Mouse (Mus musculus) bone marrow macrophage, adult 2 months (primary cell): ENCODE data around the gene Pcbp4. TPM values are rescaled to one million over a fixed set of nuclear protein-coding genes. Genes with fewer than 3 reads are reported as not detected.
A peak's percentile ranks its signal among the peaks of the same experiment; 100 is the strongest.

ENCODE experiments used
- H3K27ac ChIP-seq: 2 replicates; pipeline ENCODE4 v1.5.1; 2012; ENCODE audit warnings: low read depth, low read length; ENCODE audit not compliant: insufficient read depth
- H3K4me1 ChIP-seq: 2 replicates; pipeline ENCODE4 v1.6.1; 2012; ENCODE audit warnings: low read length; ENCODE audit not compliant: control insufficient read depth, insufficient read depth
- H3K4me3 ChIP-seq: 2 replicates; pipeline ENCODE4 v1.5.1; 2012; ENCODE audit warnings: mild to moderate bottlenecking, low read length, moderate library complexity; ENCODE audit not compliant: insufficient read depth
- CTCF ChIP-seq: IDR thresholded peaks from 2 replicates; pipeline ENCODE4 v1.5.1; 2012; ENCODE audit warnings: low read depth, mild to moderate bottlenecking, low read length, moderate library complexity
- POLR2A ChIP-seq: IDR thresholded peaks from 2 replicates; pipeline ENCODE4 v1.6.1; 2012; ENCODE audit warnings: mild to moderate bottlenecking, low read depth, low read length, borderline replicate concordance
- polyA plus RNA-seq: library from polyadenylated mRNA; stranded (reverse); fragments of >200 nt; gene quantifications from 2 replicates; pipeline ENCODE4 v1.2.4, GENCODE M21; 2012; ENCODE audit not compliant: missing spikeins, insufficient read depth, insufficient read length

Pcbp4 gene
- polyA plus RNA-seq, result 17.8 and 19.5 TPM in 2 replicates

DNA sequence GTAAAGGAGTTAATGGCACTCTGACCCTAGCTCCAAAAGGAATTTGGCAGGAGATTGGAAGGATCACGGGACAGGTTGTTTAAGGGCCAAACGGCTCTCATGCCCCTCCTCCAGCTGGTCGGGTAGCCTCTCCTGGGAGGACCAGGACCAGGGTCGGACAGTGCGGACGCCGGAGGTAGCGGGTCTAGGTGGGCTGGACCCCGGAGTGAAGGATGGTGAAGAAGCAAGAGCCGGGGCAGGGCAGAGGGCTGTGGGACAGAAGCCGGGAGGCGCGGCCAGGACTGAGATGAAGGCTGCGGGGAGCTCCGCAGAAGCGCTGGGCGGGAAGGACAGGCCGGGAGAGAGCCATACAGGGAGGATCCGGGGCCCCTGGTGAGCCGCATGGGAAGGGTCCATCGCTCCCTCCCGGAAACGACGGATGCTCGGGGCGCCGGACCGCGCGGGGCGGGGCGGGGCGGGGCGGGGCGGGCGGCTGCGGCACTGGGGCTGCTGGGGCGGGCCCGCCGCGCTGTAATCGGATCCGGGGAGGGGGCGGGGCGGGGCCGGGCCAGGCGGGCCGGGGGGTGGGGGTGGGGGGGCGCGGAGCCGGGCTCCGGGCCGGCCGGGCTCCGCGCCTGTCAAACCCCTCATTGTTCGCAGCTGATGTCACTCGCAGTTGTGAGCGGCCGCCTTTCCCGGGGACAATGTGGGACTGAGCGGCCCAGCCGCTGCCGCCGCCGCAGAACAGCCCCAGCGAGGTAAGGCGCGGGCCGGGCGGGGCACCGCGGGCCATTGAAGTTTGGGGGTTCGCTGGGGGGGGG is at the start of gene Pcbp4:
Gene Pcbp4 (plus strand): TSS at position 21 of the 800 bp plus-strand sequence.
- peak within 1 kb of the TSS; percentile 63 for H3K4me3 ChIP-seq
- no peaks in the 10 kb centered on the region for H3K4me1 ChIP-seq
- TF ChIP-seq POLR2A, result no peak
- TF ChIP-seq CTCF, result no peak
- H3K27ac ChIP-seq, result no peak within 1 kb of the TSS

DNA sequence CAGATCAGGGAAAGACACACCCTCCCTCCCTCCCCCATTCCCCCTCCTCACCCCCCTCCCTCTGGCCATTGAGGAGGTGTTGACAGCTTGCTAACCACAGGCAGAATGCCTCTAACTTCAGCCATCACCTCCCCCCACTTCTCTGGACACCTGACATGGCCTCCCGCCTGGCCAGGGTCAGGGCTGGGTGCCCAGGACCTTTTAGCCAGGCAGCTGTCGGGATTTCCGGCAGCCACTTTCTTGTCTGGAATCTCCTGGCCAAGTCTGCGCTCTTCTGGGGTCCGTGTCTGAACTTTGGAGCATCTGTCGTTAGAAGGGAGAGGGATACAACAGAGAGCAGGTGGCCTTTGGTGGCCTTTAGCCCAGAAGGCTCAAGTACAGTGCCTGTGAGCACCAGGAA is 47.8 kb upstream of the Pcbp4 start:
- Histone ChIP-seq H3K27ac (no peak overlapping the region), H3K4me1 (no peaks in the 10 kb centered on the region), H3K4me3 (no peak overlapping the region)
- no peak for TF ChIP-seq CTCF
- TF ChIP-seq POLR2A, result no peak

DNA sequence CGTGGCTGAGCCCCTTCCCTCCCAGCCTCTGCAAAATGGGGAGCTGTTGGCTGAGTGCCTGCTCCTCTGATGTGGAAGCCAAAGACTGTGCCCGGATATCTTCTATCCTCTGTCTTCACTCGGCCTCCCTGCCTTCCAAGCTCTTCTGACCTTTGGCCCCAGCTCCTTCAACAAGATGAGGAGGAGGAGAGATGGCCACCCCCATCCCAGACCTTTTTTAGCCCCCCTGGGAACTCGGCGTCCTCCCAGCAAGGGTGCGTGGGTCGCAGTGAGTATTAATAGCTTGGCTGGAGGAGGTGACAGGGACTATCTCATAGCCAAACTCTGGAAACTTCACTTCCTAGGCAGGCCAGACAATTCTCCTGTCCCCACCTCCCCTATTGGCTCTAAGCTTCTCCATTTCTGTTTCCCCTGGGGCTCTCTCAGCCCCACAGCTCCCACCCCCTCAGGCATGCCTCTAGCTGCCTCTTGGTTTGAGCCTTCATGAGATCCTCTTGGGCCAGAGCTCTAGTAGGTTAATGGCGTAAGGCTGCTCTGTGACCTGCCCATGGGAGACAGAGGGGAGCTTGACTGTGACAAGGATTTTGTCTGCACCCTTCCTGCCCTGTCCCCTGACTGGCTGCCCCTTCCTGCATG is 46.5 kb upstream of the Pcbp4 start:
- H3K4me1 ChIP-seq, result peaks cover 7% of the 10 kb centered on the region
- no peak overlapping the region for H3K27ac ChIP-seq
- no peak overlapping the region for H3K4me3 ChIP-seq
- no peak for TF ChIP-seq CTCF
- no peak for TF ChIP-seq POLR2A

DNA sequence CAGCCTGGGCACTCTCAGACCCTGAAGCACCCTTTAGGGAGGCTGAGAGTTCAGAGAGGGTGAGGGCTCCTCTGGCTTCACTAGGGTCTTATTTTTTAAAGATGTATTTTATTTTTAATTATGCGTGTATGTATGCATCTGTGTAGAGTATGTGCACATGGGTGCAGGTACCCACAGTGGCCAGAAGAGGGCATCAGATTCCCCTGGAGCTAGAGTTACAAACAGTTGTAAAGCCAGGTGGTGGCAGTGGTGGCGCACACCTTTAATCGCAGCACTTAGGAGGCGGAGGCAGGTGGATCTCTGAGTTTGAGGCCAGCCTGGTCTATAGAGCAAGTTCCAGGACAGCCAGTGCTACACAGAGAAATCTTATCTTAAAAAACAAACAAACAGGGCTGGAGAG is 44.0 kb upstream of the Pcbp4 start:
- Histone ChIP-seq H3K4me3 (no peak overlapping the region), H3K27ac (no peak overlapping the region), H3K4me1 (peaks cover 9% of the 10 kb centered on the region)
- TF ChIP-seq POLR2A (no peak), CTCF (no peak)

DNA sequence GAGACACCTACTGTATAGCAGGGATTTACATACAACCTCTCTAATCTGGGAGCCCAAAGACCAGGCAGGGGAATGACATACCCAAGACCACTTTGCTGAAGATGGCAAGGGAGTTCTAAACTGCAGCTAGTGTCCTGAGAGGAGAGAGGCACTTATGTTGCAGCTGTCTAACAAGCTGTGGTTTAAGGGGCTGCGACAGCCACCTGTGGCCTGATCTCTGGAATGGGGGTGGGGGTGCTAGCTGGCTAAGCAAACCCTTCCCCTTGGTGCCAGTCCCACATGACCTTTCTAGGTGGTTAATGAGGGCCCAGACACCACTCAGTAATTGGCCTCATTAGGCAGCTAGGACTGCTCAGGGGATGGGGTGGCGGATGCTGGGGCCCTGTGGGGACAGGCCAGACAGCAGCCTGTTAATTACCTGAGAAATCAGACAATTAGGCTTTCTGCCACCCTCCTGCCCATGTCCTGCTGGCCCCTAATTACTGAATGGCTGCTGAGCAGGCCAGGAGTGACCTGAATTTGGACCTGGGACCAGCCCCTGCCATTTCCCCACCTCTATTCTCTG is 42.9 kb upstream of the Pcbp4 start:
- H3K4me3 ChIP-seq, result no peak overlapping the region
- H3K4me1 ChIP-seq, result peaks cover 9% of the 10 kb centered on the region
- no peak for TF ChIP-seq POLR2A
- TF ChIP-seq CTCF, result no peak
- no peak overlapping the region for H3K27ac ChIP-seq

DNA sequence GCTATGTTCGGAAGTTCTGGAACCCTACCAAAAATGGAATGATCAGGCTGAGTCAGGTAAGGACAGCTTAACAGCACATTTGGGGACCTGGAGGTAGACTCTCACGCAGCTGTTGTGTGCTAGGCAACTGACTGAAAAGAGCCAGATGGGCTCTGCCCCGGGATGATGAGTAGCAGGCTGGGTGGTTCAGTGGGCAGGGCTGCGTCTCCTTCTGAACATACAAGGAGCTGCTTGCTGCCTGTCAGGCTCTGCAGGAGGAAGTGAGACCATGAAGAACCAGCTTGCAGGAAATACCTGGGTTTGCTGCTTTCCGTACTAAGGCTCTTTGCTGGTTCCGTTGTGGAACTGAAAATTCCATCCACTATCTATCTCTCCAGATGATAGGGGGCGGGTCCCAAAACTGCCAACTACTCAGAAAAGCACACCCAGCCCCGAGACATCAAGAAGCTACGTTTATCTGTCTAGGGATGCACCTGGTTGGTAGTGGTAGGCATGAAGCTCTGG is 41.9 kb upstream of the Pcbp4 start:
- Histone ChIP-seq H3K4me1 (peaks cover 9% of the 10 kb centered on the region), H3K4me3 (no peak overlapping the region), H3K27ac (no peak overlapping the region)
- no peak for TF ChIP-seq CTCF
- TF ChIP-seq POLR2A, result no peak

DNA sequence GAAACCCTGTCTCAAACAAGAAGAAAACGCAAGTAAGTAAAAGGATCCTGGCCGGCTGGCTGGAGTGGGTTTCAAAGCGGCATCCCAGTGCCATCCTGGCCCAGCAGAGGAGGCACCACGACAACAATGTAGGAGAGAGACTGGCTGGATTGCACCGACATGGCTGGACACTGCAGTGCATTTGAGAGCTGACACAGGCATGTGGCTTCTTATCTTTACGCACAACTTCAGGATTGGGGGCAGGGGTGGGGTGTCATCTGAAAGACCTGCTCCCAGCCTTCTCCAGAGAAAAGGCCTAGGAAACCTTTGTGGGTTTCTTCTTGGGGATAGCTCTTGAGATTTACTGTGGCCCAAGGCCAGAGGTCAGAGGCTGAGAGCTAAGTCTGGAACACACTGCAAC is 41.4 kb upstream of the Pcbp4 start:
- TF ChIP-seq POLR2A, result no peak
- no peak for TF ChIP-seq CTCF
- Histone ChIP-seq H3K4me1 (peaks cover 9% of the 10 kb centered on the region), H3K27ac (no peak overlapping the region), H3K4me3 (no peak overlapping the region)

DNA sequence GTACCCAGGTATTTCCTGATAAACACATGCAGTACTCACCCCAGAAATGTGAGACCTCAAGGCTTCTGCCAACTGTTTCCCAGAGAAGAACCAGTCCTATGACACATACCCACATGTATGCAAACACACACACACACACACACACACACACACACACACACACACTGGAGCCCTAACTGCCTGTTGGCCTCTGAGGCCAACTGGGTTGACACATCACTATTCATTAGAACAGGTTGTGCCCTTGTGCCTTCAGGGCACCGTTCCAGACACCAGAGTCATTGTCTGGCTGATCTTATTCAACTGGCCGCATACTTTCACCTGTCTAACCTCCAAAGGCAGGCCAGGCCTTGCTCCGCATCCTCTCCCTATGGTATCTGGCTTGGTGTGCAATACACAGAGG is 40.9 kb upstream of the Pcbp4 start:
- no peak for TF ChIP-seq POLR2A
- no peak for TF ChIP-seq CTCF
- peaks cover 9% of the 10 kb centered on the region for H3K4me1 ChIP-seq
- no peak overlapping the region for H3K4me3 ChIP-seq
- H3K27ac ChIP-seq, result no peak overlapping the region

DNA sequence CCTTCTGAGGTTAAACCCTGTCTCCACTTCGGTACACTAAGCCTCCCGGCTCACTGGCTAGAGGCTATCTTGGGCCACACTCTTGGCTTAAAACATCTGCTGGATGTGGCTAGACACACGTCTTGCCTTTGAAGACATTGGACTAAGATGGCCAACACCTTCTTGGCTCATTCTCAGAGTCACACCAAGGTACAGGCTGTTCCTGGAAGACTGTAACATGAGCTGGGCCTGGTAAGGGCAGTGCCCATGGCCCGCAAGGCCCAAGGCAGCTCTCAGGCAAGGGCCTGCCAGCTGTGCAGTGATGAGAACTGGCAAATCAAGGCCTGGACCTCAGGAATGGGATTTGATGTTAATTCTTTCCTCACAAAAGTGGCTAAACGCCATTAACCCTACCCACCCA is 39.5 kb upstream of the Pcbp4 start:
- Histone ChIP-seq H3K27ac (no peak overlapping the region), H3K4me1 (peaks cover 14% of the 10 kb centered on the region), H3K4me3 (no peak overlapping the region)
- no peak for TF ChIP-seq POLR2A
- no peak for TF ChIP-seq CTCF

DNA sequence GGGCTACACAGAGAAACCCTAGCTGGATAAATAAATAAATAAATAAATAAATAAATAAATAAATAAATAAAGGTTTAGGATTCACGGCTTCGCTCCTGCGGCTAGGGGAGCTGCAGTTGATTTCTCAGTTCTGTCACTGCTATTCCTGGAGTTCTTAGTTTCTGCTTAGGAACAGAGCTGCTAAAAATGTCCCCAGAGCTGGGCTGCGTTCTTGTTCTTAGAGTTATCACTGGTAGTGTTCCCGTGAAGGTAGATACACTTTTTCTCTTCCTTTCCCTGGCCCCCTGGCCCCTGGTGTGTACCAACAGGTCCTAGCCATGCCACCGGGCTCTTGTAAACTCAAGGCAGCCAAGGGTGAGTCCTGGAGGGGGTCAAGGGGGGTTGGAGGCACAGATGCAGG is 36.3 kb upstream of the Pcbp4 start:
- Histone ChIP-seq H3K27ac (no peak overlapping the region), H3K4me1 (peaks cover 11% of the 10 kb centered on the region), H3K4me3 (no peak overlapping the region)
- TF ChIP-seq POLR2A (no peak), CTCF (no peak)
